Mouse (Mus musculus): ENCODE data around the gene Thrb.
"Not testable (repeated sequence)": the region's sequence is repeated elsewhere in the genome, so short reads cannot be mapped to it uniquely, and the experiment has no call there.

Gene Thrb

DNA sequence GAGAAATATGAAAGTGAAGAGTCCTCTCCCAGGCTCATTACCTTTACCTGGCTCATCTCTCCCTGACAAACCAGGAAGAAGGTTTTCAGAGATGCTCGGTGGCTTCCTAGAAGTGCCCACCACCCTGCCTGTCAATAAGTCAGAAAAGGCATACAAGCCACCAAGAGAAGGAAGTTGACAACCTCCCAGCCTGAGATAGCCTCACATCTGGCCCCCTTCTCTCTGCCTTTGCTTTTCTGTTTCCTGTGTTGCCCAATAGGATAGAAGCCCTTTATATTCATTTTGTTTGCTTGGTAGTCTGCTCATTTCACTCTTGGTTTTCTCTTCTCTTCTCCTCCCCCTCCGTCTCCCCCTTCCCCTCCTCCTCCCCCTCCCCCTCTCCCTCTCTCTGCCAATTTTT lies 273.4 kb downstream of the Thrb start:
- DNase-seq (ENCODE audit: extremely low spot score, low spot score), result no peak

DNA sequence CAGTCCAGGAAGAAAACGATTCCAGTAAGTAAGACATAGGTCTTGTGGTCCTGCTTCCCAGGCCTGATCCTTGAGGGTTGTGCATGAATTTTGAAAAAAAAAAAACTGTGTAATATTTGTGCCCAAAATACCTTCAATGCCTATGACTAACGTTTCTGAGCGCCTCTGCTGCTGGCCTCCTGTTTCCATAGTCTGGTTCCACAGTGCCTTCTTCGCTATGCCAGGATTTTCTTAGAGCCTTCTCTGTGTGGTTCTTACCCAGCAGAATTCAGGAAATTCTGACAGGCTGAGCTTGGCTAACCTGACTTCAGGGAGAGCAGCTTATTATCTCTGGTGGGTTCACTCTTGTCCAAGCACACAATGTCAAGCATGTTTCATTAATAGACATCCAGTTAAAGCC lies 274.7 kb downstream of the Thrb start:
- not testable (repeated sequence) for DNase-seq (ENCODE audit: extremely low spot score, low spot score)

DNA sequence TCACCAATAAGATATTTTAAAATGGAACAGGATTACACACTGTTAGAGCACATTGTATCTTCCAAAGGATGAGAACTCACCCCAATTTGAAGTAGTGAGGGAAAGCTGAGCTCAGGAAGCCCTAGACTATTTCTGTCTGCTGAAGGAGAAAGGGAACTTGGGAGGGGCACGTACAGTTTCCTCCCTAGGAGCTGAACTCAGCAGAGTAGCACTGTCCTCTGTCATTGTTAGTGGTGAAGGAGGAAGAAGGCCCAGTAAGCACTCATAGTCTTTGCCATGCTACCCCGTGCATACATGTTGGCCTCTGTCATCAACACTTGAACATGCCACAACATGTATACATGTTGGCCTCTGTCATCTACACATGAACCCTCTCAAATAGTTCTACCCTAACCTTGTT lies 294.0 kb downstream of the Thrb start:
- no peak for DNase-seq (ENCODE audit: extremely low spot score, low spot score)

DNA sequence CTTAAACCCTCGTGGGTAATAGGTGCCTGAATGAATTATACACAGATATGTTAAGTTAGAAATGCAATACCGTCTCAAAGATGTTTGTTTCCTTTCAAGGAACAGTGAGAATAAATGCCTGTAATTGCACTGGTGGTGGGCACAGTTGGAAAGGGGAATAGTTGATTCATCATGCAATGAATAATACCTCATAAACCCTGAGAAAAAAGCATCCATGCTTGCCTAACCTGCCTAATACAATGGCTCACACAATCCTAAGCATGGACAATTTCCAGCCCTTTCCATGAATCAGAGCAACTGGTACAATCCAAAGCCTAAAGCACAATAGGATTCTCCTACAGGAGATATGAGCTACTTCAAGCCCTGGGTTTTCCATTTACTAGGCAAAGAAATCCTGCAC lies 299.8 kb downstream of the Thrb start:
- no peak for DNase-seq (ENCODE audit: extremely low spot score, low spot score)

DNA sequence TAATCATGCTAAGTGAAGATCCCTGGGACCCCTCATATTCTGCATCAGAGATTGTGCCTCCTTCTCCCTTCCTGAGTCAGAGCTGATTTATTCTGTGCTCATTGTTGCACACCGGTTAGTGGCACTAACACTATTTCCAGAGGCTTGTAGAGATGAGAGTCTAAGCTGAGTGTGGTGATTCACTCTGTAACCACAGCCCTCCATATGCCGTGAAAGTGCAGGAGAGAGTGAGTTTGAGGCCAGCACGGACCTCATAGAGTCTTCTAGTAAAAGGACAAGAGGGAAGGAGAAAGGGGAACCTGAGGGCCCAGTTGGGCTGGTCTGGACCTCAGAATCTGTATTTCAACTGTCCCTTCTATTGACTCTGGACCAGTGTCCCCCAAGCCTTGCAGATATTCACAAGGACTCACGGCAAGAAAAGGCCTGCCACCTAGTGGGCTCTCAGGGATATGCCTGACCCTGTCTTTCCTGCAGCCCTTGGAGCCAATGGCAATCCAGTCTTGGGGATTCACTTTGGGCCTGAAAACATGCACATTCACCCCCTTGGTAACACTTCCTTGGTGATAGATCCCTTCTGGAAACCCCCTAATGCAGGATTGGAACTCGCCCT lies 307.2 kb downstream of the Thrb start:
- DNase-seq (ENCODE audit: extremely low spot score, low spot score), result peak; percentile 50

DNA sequence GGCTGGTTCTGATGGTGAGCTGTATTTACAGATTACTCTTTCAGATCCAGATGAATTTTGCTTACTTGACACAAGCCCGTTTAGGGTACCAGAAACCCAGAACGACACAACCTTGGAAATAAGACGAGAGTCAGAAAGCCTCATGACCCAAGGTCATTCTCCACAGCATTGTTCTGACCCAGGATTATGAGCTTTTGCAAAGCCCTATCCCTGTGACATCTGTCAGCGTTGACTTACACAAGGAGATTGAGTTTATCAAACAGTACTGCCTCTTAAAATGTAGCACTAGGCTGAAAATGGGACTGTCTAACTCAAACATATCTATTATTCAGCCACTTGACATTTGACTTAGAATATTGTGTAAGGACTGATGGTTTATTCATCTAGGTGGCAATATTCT lies 312.1 kb downstream of the Thrb start:
- DNase-seq (ENCODE audit: extremely low spot score, low spot score), result no peak

DNA sequence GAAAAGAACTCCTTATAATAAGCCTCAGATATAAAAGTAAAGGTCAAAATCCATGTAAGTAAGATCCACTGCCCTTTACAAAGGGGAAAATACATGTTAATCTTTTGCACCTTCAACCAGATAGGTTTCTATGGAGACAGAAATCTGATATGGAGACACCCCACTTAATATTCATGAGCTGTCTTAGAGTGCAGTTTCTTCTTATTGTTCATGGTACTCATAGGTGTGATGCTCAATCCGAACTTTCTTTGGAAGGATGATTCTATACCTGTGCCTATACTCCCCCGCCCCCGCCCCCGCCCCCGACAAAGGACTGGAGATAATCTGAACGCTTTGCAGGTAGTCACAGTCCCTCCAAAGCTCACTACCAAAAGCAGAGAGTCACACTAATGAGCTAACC lies 312.6 kb downstream of the Thrb start:
- DNase-seq (ENCODE audit: extremely low spot score, low spot score), result no peak

DNA sequence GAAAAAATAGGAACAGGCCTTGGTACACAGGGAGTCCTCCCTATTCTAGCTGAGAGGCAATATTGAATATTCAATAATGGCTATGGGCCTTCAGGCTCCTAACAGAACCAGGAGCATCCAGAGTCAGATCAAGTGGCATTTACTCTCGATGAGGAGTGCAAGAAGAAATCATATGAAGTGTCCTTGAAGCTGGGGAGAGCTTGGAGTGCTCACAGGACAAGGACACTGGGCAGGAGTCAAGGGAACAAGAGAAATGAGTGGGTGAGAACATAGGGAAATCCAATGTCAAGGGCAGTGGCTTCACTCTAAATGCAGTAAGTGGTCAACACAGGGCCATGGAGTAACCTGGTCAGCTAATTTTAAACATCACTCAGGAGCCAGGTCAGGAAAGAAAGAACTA lies 315.7 kb downstream of the Thrb start:
- DNase-seq (ENCODE audit: extremely low spot score, low spot score), result no peak

DNA sequence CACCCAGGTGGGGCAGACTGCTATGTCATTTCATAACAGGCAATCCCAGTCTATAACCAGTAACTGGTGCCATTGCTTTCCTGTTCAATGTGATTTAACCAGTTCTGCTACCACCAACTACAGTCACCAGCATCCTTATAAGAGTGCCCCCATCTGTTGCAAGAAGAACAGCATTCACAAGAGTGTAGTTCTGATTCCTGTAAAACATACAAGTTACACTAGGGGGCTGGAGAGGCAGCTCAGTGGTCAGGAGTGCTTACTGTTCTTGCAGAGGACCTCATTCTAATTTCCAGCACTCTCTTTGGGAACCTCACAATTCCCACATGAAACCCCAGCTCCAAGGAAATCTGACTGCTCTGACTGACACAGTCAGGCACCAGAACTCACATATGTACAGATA lies 318.2 kb downstream of the Thrb start:
- DNase-seq (ENCODE audit: extremely low spot score, low spot score), result no peak

DNA sequence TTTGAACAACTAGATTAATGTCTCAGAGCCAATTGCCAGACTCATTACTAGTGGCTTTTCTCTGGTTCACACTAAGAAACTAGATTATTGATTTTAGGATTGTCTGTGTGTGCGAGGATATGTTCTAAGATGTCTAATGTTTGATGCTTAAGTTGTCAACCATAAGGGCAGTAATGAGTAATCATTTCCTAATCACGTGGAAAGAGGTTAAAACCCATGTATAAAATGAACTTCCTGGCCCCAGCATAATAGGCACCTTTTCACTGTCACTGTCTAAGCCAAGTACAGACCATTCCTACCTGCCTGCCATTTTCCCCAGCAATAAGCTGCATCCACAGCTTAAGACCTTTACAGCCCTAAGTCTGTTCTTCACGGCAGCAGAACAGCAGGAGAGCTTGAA lies 321.2 kb downstream of the Thrb start:
- no peak for DNase-seq (ENCODE audit: extremely low spot score, low spot score)

DNA sequence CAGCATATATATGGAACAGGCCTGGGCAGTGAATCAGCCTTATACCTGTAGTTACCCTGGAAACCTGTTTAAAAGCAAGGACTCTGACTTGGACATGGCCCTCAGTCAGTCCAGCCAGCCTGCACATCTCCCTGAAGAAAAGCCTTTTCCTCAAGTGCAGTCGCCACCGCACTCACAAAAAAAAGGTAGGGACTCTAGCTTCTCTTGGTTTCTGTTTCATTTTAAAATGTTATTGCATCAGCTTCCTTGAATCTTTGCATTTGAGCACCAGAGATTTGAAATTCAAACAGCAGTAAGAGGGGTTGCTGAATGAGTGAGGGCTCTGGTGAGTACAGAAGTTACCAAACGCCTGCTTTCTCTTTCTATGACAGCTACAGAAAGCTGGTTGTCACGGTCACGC lies 322.0 kb downstream of the Thrb start:
- no peak for DNase-seq (ENCODE audit: extremely low spot score, low spot score)

DNA sequence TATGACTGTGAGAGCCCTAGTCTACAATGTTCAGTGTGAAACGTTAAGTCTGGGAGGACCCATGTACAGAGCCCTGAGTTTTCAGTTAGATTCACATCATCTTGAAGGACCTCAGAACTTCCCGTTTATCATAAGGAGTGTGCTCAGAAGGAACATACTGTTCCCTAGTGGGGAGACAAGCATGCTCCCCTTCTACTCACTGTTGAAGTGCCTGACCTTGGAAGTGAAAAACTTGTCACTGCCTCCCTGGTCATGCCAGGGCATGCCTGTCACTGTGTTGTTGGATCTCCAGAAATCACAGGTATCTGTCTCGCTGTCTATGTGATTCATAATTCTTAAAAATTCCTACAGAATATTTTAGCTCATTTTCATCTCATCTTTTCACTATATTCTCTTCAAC lies 323.3 kb downstream of the Thrb start:
- no peak for DNase-seq (ENCODE audit: extremely low spot score, low spot score)

DNA sequence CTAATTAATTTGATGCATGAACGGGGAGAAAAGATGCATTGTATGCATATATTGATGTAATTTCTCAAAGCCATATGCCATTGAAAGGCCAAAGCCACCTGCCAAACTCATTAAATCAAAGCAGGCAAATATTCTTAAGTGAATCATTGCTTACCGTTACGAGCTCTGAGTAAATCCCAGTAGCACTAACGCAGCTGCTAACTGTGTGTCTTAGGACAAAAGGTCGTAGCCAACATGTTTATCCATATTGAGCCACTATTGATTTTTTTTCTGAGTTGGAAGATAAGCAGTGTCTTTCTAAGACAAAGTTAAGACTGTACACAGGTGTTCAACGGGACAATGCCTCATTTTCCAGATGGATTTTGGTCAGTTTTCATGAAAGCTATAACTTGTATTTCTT lies 323.8 kb downstream of the Thrb start:
- DNase-seq (ENCODE audit: extremely low spot score, low spot score), result no peak

DNA sequence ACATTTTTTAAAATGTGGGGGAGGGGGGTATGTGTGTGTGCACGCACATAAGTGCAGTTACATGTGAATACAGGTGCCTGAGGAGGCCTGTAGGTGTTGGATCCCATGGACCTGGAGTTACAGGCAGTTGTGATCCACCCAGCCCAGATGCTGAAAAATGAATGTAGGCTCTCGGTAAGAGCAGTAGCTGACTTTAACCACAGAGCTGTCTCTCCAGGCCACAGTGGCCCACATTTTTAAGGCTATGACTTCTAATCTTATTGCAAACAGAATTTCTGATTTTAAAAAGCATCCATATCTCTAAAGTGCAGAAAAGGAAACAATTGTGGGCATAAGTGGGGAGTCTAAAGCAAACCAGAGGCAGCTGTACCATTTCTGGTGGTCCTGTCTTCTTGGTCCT lies 328.5 kb downstream of the Thrb start:
- DNase-seq (ENCODE audit: extremely low spot score, low spot score), result no peak

DNA sequence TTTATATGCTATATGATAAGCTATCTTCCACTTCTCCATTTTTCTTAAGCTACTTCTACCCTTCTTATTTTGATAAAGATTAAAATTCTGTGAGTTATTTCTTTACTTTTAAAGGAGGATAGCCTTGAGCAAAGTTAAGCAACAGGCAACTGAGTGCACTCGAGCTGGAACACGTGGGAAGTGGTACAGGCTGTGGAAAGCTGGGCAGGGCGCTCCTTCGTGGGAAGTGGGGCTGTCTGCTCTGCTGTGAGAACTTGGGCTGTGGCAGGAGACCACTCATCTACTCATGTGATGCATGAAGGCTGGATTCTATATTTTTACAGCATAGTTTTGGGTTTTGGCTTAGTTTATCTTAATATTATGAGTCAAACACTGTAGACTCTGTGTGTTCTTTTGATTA lies 329.1 kb downstream of the Thrb start:
- no peak for DNase-seq (ENCODE audit: extremely low spot score, low spot score)

DNA sequence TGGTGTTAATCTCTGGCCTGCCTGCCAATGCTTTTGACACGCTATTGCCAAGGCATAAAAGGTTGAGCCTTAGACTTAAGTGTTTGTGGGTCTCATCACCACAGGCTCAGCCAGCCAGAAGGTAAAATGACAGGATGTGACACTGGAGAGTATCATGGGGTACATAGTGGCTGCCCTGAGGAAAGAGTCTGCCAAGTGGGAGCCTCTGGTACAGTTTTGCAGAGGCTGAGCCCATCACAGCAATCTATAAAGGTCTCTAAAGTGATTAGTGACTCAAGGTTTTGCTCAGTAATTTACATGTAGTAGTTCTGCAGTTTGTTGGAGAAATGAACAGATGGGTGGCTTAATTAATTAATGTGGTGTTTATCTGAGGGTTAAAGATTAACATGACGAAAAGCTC lies 330.1 kb downstream of the Thrb start:
- no peak for DNase-seq (ENCODE audit: extremely low spot score, low spot score)

DNA sequence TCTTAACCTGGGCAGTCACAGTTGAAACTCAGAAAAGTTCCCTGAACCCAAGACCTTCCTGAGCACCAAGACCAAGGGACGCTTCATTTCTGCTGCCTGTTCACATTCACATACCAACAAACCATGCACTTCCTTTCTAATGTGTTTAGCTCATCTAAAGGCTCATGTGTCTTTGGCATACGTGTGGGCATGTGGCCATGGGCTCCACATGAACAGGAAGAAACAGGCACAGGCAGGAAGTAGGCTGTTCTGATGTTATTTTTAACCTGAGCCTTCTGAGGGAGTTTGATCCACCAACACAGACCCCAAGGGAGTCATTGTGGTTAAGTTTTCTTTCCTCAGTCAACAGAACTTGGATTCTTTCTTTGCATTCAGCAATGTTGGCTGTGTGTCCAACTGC lies 341.8 kb downstream of the Thrb start:
- no peak for DNase-seq (ENCODE audit: extremely low spot score, low spot score)

DNA sequence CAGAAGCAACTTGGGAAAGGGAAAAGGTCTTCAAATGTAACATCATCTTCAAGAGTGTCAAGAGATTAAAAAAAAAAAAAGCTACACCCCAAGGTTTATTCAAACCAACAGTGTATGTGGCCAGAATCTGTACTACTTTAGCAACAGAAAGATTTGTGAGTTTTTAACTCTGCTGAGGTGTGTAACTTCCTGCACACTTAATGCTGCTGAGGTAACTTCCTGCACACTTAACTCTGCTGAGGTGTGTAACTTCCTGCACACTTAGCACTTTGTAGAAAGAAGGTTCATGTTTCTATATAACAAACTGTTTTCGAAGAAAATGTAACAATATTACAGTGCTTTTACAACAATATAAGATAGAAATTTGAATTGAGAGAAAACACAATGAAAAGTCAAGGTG lies 343.6 kb downstream of the Thrb start:
- DNase-seq (ENCODE audit: extremely low spot score, low spot score), result no peak

DNA sequence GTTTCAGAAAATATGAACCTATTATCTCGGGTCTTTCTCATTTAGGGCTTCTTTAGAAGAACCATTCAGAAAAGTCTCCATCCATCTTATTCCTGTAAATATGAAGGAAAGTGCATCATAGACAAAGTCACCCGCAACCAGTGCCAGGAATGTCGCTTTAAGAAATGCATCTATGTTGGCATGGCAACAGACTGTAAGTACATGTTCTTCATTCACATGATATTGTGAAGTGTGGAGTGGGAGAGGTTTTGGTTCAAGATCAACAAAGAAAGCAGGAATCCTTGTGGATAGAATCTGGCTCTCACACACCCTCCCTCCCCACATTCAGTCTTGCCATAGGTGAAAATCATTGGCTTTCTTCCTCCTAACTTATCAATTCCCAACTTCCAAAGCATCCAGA lies 348.5 kb downstream of the Thrb start:
- DNase-seq (ENCODE audit: extremely low spot score, low spot score), result no peak

DNA sequence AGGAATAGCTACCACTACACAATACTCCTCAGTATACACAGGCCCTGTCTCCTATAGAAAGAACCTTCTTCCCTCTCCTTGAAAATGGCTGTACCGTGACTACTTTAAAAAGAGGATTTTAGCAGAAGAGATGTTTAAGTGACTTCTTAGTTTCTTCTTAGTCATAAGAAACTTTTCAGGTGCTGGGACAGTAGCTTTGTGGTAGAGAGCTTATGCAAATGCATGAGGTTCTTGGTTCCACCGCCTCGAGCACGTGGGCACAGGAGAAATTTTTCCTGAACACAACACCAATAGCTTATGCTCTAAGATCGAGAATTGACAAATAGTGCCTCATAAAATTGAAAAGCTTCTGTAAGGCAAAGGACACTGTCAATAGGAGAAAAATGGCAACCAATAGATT lies 356.5 kb downstream of the Thrb start:
- DNase-seq (ENCODE audit: extremely low spot score, low spot score), result no peak

DNA sequence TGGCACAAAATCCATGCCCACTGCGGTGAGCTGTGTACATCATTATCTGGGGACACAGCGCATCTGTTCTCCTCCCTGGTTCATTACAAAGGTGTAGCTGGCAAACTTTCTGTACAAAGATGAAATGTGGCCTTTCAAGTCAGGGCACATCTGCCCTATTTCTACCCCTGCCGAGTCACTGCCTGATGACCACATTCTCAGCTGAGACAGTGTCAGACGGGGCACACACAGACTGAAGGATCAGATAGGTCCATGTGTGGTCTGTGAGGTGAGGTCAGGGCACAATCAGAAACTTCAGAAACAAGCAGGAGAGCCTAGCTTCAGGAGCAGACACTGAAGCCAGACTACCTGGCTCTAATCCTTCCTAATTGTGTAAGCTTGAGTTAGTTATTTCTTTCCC lies 360.1 kb downstream of the Thrb start:
- DNase-seq (ENCODE audit: extremely low spot score, low spot score), result no peak

DNA sequence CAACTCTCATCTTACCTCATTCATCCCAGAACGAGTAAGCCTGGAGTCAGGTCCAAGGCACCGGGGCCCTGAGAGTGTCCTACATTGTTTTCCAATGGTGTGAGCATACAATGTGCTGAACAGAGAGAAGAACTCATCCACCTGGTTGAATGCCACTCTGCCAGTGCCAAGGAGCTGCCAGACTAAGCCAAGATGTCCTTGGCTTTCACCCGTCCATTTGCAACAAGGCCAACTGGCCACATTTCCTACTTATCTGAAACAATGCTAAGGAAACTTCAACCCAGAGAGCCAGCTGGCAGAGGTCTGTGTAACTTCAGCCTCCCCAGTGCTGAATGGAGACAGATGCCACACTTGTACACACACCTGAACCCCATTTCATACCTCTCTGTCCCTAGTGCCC lies 360.6 kb downstream of the Thrb start:
- no peak for DNase-seq (ENCODE audit: extremely low spot score, low spot score)

DNA sequence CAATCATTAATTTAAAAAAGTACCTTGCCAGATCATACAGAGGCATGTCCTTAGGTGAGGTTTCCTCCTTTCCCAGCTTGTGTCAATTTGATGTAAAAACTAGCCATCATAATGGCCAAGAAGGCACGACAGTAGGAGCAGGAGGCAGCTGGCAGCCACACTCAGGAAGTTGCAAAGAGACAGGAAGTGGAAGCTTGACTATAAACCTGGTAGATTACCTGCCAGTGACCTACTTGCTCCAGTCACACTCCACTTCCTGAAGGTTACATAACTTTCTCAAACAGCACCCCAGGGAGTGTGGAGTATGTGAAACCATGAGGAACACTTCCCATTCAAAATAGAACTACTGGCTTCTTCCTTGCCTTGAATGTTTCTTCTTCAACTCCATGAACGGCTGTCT lies 361.7 kb downstream of the Thrb start:
- DNase-seq (ENCODE audit: extremely low spot score, low spot score), result no peak

DNA sequence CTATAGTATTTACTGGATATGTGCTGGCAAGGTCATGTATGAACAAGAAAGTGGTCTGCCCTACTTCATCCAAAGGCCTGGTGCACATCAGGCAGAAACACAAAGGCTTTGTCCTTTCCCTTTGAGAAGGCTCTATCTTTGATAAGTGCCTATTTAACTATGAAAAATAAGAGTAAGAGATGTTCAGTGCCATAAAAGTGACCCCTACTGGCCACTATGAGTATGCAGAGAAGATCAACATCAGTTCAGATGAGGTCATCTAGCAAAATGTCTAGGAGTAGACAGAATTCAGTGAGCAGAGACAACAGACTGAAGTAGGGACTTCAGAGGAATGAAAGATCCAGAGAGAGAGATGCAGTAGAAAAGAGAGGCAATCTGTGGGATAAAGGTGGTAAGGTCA lies 362.3 kb downstream of the Thrb start:
- no peak for DNase-seq (ENCODE audit: extremely low spot score, low spot score)

Measured in neural tube, embryonic 10.5 days (tissue).